Mouse (Mus musculus): ENCODE measurements around the gene Cand1.

Gene Cand1

GRCm38 (mm10) chr10:119239969-119240721 lies at the start of gene Cand1:
Gene Cand1, minus strand, starts transcription at chr10:119240055.
- peak; percentile 100 for DNase-seq

DNA sequence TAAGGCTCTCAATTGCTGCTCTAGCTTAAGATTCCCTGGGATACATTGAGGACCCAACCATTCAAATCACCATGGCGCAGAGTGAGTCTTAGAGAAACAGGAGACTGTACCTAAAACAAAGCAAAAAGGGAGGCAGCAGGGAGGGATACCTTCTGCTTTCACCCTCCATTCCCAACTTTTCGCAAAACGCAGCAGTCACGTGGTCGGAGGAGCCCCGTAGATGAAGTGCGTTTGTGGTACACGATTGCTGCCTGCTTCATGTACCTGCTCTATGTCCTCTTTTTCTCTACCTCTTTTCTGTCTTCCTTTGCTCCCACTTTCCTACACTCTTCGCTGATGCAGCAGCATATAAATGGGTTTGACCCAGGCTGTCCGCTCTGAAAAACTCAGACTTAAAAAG lies 39.0 kb upstream of the Cand1 start:
- peak; percentile 71 for DNase-seq

DNA sequence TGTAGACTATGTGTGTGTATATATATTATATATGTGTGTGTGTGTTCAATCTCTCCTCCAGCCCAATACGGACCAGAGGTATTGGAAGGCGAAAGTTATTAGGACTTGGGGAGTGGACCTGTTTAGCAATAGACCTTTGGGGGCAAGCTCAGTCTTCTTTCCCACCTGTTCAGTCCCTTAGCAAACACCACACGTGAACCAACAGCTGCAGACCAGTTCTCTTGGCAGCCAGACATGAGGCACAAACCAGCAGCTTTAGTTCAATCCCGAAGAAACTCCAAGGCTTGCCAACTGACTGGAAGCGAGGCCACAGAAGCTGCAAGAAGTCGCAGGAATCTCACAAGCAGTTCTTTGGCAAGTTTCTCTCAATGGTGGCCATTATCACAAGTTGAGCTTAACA lies 34.5 kb upstream of the Cand1 start:
- no peak for DNase-seq

- peak; percentile 68 for DNase-seq
These were observed 32.7 kb upstream of the Cand1 start for GRCm38 (mm10) chr10:119272536-119272935.

DNA sequence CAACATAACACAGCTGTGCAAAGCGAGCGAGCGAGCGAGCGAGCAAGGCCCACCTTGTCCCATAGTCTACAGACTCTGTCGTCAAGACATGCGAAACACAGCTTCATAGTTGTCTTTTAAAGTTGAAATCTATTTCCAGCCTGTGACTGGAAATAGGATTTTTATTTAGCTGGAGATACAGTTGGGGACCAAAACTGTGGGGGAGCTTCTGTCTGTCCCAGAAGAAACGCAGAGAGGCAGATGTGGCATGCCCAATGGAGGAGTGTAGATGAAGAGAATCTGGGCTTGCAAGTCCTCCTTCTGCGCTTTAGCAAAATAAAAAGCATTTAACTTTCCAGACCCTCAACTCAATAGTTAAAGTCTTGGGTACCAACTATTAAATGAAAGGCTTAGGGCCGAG lies 32.1 kb upstream of the Cand1 start:
- DNase-seq, result peak; percentile 11

DNA sequence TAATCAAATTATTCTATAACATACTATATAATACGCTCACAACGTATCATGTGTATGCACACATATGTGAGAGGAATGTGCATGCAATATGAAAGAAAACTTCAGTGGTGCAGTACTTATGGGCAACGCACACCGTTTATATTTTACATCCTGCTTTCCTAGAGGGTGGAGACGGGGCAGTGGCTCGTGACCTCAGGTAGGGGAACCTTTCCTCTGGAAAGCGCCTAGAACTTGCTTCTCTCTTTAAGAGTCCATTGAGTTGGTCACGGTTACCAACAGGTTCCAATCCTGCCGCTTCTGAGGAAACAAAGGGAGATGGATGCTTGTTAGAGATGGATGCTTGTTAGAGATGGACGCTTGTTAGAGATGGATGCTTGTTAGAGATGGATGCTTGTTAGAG lies 31.2 kb upstream of the Cand1 start:
- DNase-seq, result peak; percentile 82

DNA sequence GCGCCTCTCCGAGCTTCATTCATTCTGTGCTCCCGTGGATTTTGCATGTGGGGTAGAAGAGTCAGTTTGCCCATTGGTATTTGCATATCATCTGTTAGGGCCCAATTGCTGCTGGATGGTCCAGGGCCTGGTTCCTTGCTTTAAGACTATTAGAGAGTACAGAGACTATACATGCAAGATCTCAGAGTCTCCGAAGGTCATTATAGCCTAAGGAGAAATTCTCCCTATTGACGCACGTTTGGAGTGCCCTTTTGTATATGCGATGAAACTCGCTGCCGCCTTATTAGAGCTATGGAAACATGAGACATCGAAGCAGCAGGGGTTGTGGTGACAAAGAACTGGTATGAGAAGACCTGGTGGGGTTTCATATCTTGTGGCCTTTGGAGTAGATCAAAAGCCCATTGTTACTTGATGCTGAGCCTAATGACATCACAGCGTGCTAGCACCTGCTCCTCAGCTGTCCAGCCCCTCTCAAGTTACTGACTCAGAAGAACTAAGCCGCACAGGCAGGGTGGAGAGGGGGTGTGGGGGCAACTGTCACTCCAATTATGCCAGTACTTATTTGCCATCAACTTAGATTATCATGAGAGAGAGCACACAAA lies 30.6 kb upstream of the Cand1 start:
- peak; percentile 73 for DNase-seq

DNA sequence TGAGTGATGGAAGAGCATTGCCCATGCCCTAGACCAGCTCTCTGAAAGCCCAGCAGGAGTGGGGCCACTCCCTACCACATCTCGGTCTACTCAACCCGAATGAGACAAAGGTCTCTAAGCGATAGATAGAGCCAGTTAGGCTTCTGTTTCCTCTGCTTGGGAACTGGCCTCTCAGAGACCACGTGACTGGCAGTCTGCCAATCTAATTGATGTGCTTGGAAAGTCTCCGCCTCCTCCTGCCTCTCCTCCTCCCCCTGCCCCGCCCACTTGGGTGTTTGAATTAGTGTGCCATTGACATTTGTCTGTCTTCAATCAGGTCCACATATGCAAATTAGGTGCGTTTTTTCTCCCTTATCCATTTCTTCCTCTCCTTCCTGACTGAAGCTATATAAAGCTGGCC lies 24.9 kb upstream of the Cand1 start:
- peak; percentile 70 for DNase-seq

DNA sequence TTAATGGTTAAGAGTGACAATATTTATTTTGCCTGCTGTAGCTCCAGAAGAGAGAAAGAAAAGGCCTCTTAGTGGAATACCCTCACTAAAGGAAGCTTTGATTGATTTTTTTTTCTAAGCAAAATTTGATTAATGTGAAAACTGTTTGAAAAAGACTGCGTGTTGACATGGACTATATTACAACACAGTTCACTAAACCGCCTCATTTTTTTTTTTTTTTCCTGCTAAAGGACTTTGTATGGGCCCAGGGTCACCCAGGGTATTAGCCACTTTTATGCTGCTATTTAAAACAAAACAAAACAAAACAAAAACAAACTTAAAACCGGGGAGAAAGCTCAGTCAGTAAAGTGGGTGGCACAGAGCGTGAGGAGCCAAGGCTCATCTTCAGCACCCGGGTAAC lies 23.0 kb upstream of the Cand1 start:
- no peak for DNase-seq

- DNase-seq, result peak; percentile 58
These were observed 18.0 kb upstream of the Cand1 start for GRCm38 (mm10) chr10:119257876-119258275.

DNA sequence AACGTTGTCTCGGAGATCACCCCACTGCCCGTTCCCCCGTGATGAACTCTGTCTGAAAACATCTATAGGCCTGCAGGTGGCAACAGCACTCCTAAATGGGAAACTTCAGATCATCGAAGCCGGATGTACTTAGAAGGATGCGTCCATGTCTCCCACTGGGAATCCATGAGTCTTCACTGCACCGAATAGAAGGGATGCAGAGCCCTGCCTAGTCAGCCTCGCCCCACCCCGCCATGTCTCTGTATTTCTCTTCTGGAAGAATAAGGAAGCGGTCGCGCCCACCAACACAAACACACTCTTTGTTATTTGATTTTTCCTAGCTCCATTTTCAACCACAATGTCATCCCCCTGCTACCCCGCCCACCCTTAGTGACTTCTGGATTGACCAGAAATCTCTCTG lies 4.3 kb upstream of the Cand1 start:
- DNase-seq, result no peak

DNA sequence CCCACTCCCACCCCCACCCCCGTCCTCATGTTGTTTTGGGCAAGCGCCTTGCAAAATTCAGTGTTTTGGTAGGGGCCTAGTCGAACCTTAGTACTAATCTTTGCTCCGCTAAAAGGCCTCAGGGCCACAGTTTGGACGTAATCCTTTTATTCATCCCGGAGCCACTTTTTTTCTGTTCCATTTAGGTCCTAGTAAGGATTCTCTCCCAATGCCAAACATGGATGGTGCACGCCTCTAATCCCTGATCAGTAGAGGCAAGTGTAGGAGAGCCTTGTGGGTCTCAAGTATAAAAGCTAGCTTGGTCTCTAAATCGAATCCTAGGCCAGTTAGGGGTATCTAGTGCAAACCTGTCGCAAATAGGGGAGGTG lies 851 bp upstream of the Cand1 start:
- DNase-seq, result no peak

- DNase-seq, result no peak
These were observed 254 bp downstream of the Cand1 start for GRCm38 (mm10) chr10:119239633-119239968.

DNA sequence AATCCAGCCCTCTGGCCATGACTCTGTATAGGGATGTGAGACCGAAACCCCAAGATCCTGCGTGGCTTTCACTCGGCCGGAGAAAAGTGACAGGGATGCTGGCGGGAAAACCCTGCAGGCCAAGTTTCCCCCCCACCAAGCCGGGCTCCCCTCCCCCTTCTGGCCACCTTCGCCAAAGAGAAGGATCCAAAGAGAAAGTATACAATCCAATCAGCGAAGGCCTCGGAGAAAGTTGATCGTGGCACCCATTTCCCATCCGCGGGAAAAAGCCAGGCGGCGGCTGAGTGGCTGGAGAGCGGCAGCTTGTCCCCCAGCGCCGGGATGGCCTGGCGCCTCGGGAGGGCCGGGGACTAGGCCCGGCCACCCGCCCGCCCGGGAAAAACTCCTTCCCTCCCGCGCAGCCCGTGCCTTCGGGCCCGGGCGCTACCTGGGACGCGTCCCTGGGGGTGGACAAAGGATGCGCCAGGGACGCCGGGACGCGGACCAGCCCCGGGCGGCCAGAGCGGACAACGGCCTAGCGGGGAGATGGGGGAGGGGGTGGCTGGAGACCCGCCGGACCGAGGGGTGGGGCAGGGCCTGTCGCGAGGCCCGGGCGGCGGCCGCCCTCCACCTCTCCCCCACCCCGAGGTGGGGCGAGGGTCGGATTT lies 747 bp downstream of the Cand1 start:
- no peak for DNase-seq

- peak; percentile 60 for DNase-seq
These were observed 8.3 kb downstream of the Cand1 start for GRCm38 (mm10) chr10:119231526-119231925.

GRCm38 (mm10) chr10:119230703-119231102 lies 9.2 kb downstream of the Cand1 start:
- peak; percentile 73 for DNase-seq

GRCm38 (mm10) chr10:119230074-119230669 lies 9.7 kb downstream of the Cand1 start:
- DNase-seq, result peak; percentile 36

DNA sequence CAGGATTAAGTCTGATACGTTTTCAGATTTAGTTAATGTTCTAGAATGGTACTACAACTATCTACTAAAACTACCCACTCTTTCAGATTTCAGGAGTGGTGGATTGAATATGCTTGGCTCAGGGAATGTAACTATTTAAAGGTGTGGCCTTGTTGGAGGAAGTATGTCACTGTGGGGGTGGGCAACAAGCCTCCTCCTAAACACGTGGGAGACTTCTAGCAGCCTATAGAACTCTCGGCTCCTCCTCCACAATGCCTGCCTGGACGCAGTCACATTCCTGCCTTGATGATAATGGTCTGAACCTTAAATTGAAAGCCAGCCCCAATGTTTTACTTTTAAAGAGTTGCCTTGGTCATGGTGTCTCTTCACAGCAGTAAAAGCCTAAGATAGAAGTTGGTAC lies 16.2 kb downstream of the Cand1 start:
- DNase-seq, result peak; percentile 54

DNA sequence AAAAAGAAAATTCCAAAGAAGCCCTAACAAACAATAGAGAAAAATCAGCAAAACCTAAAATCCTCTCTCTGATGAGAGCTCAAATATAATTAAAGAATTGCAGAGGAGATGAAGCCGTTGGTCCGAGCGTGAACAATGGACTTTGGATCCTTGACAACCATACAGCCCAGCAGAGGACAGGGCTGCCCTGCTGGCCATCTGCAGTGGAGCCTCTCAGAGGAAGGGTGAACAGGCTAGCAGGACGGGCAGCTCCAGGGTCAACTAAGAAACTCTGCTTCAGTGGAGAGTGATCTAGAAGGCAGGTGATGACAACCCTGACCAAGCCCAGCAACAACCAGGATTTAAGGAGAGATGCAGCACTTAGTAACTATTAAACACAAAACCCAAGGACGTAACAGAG lies 18.2 kb downstream of the Cand1 start:
- DNase-seq, result peak; percentile 75

DNA sequence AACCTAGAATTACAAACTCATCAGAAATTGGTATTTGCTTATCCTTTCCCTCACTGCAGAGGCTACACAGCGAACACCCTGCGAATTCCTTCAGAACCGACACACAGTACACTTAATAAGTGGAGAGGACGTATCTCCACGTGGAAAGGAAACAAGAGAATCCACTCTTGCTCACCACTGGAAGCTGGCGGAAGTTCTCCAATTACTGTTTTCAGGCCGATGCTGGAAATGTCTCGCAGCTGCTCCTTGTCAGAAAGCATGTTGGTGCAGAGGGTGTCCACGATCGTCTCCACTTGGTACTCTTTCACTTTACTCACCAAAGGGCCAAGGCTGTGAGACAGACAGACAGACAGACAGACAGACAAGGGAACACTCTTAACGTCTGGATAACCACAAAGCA lies 20.4 kb downstream of the Cand1 start:
- peak; percentile 83 for DNase-seq

- DNase-seq, result peak; percentile 75
These were observed 21.4 kb downstream of the Cand1 start for GRCm38 (mm10) chr10:119218274-119219080.

DNA sequence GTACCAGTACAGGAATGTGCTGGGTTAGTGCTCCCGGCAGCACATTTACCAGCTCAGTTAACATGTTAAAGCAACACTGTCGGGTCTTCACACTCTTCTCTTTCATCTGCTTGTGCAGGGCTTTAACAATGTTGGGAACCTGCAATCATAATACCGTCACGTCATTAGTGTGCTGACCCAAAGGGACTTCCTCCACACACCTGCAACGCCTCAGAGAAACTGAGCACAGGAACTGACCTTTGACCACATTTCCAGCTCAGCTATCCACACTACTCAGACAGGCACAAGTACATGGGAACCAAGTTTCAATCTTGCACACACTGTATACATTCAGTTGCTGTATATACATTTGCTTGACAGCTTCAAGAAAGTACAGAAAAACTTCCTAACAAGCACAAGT lies 27.4 kb downstream of the Cand1 start:
- peak; percentile 19 for DNase-seq

- DNase-seq, result peak; percentile 81
These were observed 28.6 kb downstream of the Cand1 start for GRCm38 (mm10) chr10:119211251-119211650.
